Mouse (Mus musculus): ENCODE data around the gene Hs3st1. TPM values are rescaled to one million over a fixed set of nuclear protein-coding genes. Genes with fewer than 3 reads are reported as not detected.
"Not testable (repeated sequence)": the region's sequence is repeated elsewhere in the genome, so short reads cannot be mapped to it uniquely, and the experiment has no call there.

Gene Hs3st1
- total RNA-seq (2017), result 1.2 and 1.5 TPM in 2 replicates

- ATAC-seq (replicated peaks; ENCODE audit: low read depth, poor library complexity, severe bottlenecking), result not testable (repeated sequence)
These were observed at the start of gene Hs3st1 for GRCm38 (mm10) chr5:39755375-39755774. Hs3st1 (minus strand) TSS chr5:39755475.

- ATAC-seq (replicated peaks; ENCODE audit: low read depth, poor library complexity, severe bottlenecking), result peak; percentile 36; the same call in 1 of the 2 replicates
These were observed 49.4 kb upstream of the Hs3st1 start for GRCm38 (mm10) chr5:39804663-39805062.

- no peak for ATAC-seq (replicated peaks; ENCODE audit: low read depth, poor library complexity, severe bottlenecking)
These were observed 48.7 kb upstream of the Hs3st1 start for GRCm38 (mm10) chr5:39803941-39804340.

GRCm38 (mm10) chr5:39803457-39803856 is 48.2 kb upstream of the Hs3st1 start:
- no peak for ATAC-seq (replicated peaks; ENCODE audit: low read depth, poor library complexity, severe bottlenecking)

- no peak for ATAC-seq (replicated peaks; ENCODE audit: low read depth, poor library complexity, severe bottlenecking)
These were observed 46.8 kb upstream of the Hs3st1 start for GRCm38 (mm10) chr5:39802110-39802509.

- no peak for ATAC-seq (replicated peaks; ENCODE audit: low read depth, poor library complexity, severe bottlenecking)
These were observed 21.9 kb upstream of the Hs3st1 start for GRCm38 (mm10) chr5:39777094-39777710.

GRCm38 (mm10) chr5:39771680-39772348 is 16.5 kb upstream of the Hs3st1 start:
- ATAC-seq (replicated peaks; ENCODE audit: low read depth, poor library complexity, severe bottlenecking), result no peak

GRCm38 (mm10) chr5:39761682-39762456 is 6.6 kb upstream of the Hs3st1 start:
- no peak for ATAC-seq (replicated peaks; ENCODE audit: low read depth, poor library complexity, severe bottlenecking)

- ATAC-seq (replicated peaks; ENCODE audit: low read depth, poor library complexity, severe bottlenecking), result peak; percentile 42
These were observed 3.7 kb upstream of the Hs3st1 start for GRCm38 (mm10) chr5:39758890-39759475.

GRCm38 (mm10) chr5:39736843-39737242 is 18.4 kb downstream of the Hs3st1 start:
- ATAC-seq (replicated peaks; ENCODE audit: low read depth, poor library complexity, severe bottlenecking), result no peak

GRCm38 (mm10) chr5:39733750-39734443 is 21.4 kb downstream of the Hs3st1 start:
- peak; percentile 58 for ATAC-seq (replicated peaks; ENCODE audit: low read depth, poor library complexity, severe bottlenecking)

GRCm38 (mm10) chr5:39733013-39733749 is 22.1 kb downstream of the Hs3st1 start:
- ATAC-seq (replicated peaks; ENCODE audit: low read depth, poor library complexity, severe bottlenecking), result no peak

GRCm38 (mm10) chr5:39715694-39716550 is 39.4 kb downstream of the Hs3st1 start:
- ATAC-seq (replicated peaks; ENCODE audit: low read depth, poor library complexity, severe bottlenecking), result 0 out of 2 replicates have a peak, but pooled peaks have one; percentile 56

GRCm38 (mm10) chr5:39715193-39715592 is 40.1 kb downstream of the Hs3st1 start:
- peak; percentile 65 for ATAC-seq (replicated peaks; ENCODE audit: low read depth, poor library complexity, severe bottlenecking)

GRCm38 (mm10) chr5:39705539-39705938 is 49.7 kb downstream of the Hs3st1 start:
- ATAC-seq (replicated peaks; ENCODE audit: low read depth, poor library complexity, severe bottlenecking), result no peak

GRCm38 (mm10) chr5:39660826-39661225 is 94.4 kb downstream of the Hs3st1 start:
- peak; percentile 63 for ATAC-seq (replicated peaks; ENCODE audit: low read depth, poor library complexity, severe bottlenecking)

GRCm38 (mm10) chr5:39659417-39659816 is 95.9 kb downstream of the Hs3st1 start:
- no peak for ATAC-seq (replicated peaks; ENCODE audit: low read depth, poor library complexity, severe bottlenecking)

- ATAC-seq (replicated peaks; ENCODE audit: low read depth, poor library complexity, severe bottlenecking), result peak; percentile 52
These were observed 110.4 kb downstream of the Hs3st1 start for GRCm38 (mm10) chr5:39644827-39645380.

Measured in common myeloid progenitor, adult 5-6 weeks (primary cell).